Mouse (Mus musculus) ES-E14 (cell line): ENCODE measurements at regions not wholly inside any gene's neighbourhood (a gene's known extent, or its start where the extent isn't known, plus 50 kb on each side); places are given as distances from the start of the nearest gene placed in this dataset.
A peak's percentile ranks its signal among the peaks of the same experiment; 100 is the strongest.

Experiments
- DNase-seq: peaks from one replicate; pipeline ENCODE4 v3.0.0-alpha.2; 2013; ENCODE audit warnings: low read depth, low spot score
- H3K27ac ChIP-seq: 2 replicates; pipeline ENCODE4 v1.5.1; 2012; ENCODE audit warnings: low read depth, mild to moderate bottlenecking, low read length, moderate library complexity, mixed read lengths; ENCODE audit not compliant: poor library complexity, insufficient read depth, severe bottlenecking
- H3K36me3 ChIP-seq: 2 replicates; pipeline ENCODE4 v1.6.1; 2012; ENCODE audit warnings: mild to moderate bottlenecking, low read length, moderate library complexity, mixed read lengths; ENCODE audit not compliant: control insufficient read depth, poor library complexity, insufficient read depth, severe bottlenecking
- H3K4me1 ChIP-seq, 2 experiments: fragments of 150-350 bp in 1 of 2; sonication (generic) in 1 of 2; 2 replicates each; pipeline ENCODE4 v1.6.1; 2012; ENCODE audit warnings: low read length in 2 of 2, mild to moderate bottlenecking in 1 of 2, mixed read lengths in 1 of 2; ENCODE audit not compliant: control insufficient read depth in 2 of 2, insufficient read depth in 2 of 2, poor library complexity in 1 of 2
- H3K4me3 ChIP-seq, 2 experiments: fragments of 150-350 bp in 1 of 2; sonication (generic) in 1 of 2; 2 replicates each; pipeline ENCODE4 v1.5.1; 2012; ENCODE audit warnings: low read length in 2 of 2, low read depth in 1 of 2, mild to moderate bottlenecking in 1 of 2, mixed read lengths in 1 of 2; ENCODE audit not compliant: insufficient read depth in 1 of 2, poor library complexity in 1 of 2, severe bottlenecking in 1 of 2
- H3K9ac ChIP-seq: 2 replicates; pipeline ENCODE4 v1.6.1; 2012; ENCODE audit warnings: low read depth, mild to moderate bottlenecking, low read length, mixed read lengths; ENCODE audit not compliant: poor library complexity, insufficient read depth, severe bottlenecking
- H3K9me3 ChIP-seq: fragments of 150-350 bp; sonication (generic); 2 replicates; pipeline ENCODE4 v1.6.1; 2012; ENCODE audit warnings: low read depth, mild to moderate bottlenecking, low read length; ENCODE audit not compliant: control insufficient read depth, insufficient read depth
- CHD2 ChIP-seq: IDR thresholded peaks from 2 replicates; pipeline ENCODE4 v1.6.1; 2014; ENCODE audit warnings: mild to moderate bottlenecking, low read depth, low read length, inconsistent platforms
- HCFC1 ChIP-seq: IDR thresholded peaks from 2 replicates; pipeline ENCODE4 v1.6.1; 2012; ENCODE audit warnings: low read length, inconsistent platforms, borderline replicate concordance; ENCODE audit not compliant: insufficient read depth
- MAFK ChIP-seq: IDR thresholded peaks from 2 replicates; pipeline ENCODE4 v1.6.1; 2014; ENCODE audit warnings: mild to moderate bottlenecking, low read depth, low read length, inconsistent platforms; ENCODE audit not compliant: insufficient read depth
- ZC3H11A ChIP-seq: IDR thresholded peaks from 2 replicates; pipeline ENCODE4 v1.6.1; 2012; ENCODE audit warnings: low read depth, mild to moderate bottlenecking, inconsistent platforms, low read length, borderline replicate concordance
- ZNF384 ChIP-seq: IDR thresholded peaks from 2 replicates; pipeline ENCODE4 v1.6.1; 2012; ENCODE audit warnings: low read depth, low read length, inconsistent platforms
- in situ Hi-C, 2 experiments: fragments of 600-800 bp; cut with MboI; formaldehyde crosslinking; loops; one replicate each; pipeline ENCODE4 v1.15.1; 2025; ENCODE audit warnings: low sequenced_read_pairs in 2 of 2, inconsistent platforms in 1 of 2; ENCODE audit not compliant: unreplicated experiment in 2 of 2

- Histone ChIP-seq H3K4me1 (peaks cover 3 to 9% of the 10 kb centered on the region in 2 experiments), H3K9me3 (no peaks in the 10 kb centered on the region), H3K36me3 (no peaks in the 10 kb centered on the region), H3K9ac (no peak overlapping the region), H3K4me3 (no peak overlapping the region), H3K27ac (peak overlapping the region; percentile 34; the same call in 1 of the 2 replicates)
- DNase-seq = no peak
- TF ChIP-seq ZNF384 = no peak
- TF ChIP-seq HCFC1 = no peak
- no peak for TF ChIP-seq ZC3H11A
- TF ChIP-seq CHD2 = no peak
- TF ChIP-seq MAFK = peak; percentile 89
- in situ Hi-C loops = no loop called here
Observed at GRCm38 (mm10) chr17:80786061-80786851, 58.0 kb upstream of the Map4k3 start.

DNA sequence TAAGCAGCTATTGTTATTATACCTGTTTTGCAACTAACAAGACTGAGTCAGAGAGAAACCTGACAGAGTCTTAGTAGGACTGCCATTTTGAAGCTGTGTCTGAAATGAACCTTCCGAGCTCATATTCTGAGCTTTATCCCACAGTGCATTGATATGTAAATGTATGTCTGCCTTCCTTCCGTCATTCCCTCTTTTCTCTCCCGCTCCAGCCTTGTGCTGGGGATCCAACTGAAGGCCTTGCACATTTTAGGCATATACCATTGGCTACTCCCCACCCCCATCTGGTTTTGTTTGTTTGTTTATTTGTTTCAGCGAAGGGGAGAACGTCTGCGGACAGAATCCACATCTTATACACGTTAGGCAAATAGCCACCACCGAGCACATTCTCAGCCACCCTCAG lies 57.2 kb upstream of the Map4k3 start:
- H3K4me3 ChIP-seq = no peak overlapping the region
- DNase-seq = no peak
- H3K9me3 ChIP-seq = no peaks in the 10 kb centered on the region
- no peaks in the 10 kb centered on the region for H3K36me3 ChIP-seq
- in situ Hi-C loops = no loop called here
- peak overlapping the region; percentile 34; the same call in 1 of the 2 replicates for H3K27ac ChIP-seq
- H3K4me1 ChIP-seq = peaks cover 3 to 11% of the 10 kb centered on the region in 2 experiments
- TF ChIP-seq HCFC1 (no peak), MAFK (no peak), CHD2 (no peak)
- no peak overlapping the region for H3K9ac ChIP-seq

GRCm38 (mm10) chr17:80785049-80785448 lies 56.8 kb upstream of the Map4k3 start:
- in situ Hi-C loops = no loop called here
- H3K9me3 ChIP-seq = no peaks in the 10 kb centered on the region
- no peak overlapping the region for H3K9ac ChIP-seq
- TF ChIP-seq ZNF384 (no peak), MAFK (no peak), CHD2 (no peak), ZC3H11A (no peak), HCFC1 (no peak)
- no peak overlapping the region for H3K4me3 ChIP-seq
- H3K27ac ChIP-seq = no peak overlapping the region; the same call in 1 of the 2 replicates
- no peak for DNase-seq
- H3K36me3 ChIP-seq = no peaks in the 10 kb centered on the region
- H3K4me1 ChIP-seq = peaks cover 3 to 11% of the 10 kb centered on the region in 2 experiments

DNA sequence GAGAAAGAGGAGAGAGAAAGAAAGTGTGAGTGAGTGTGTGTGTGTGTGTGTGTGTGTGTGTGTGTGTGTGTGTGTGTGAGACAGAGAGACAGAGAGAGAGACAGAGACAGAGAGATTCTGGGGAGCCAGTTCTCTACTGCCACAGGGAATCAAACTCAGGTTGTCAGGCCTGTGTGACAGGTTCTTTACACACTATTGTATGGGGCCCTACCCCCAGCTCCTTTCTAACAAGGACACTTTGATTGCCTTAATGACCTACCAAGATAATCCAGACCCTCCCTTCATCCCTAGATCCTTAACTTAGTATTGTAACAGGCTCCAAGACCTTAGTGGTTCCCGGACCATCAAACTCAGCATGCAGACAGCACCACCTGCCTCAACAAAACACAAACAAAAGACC lies 53.9 kb upstream of the Map4k3 start:
- H3K4me3 ChIP-seq = no peak overlapping the region
- no peaks in the 10 kb centered on the region; the same call in 1 of the 2 replicates for H3K9me3 ChIP-seq
- no peaks in the 10 kb centered on the region for H3K36me3 ChIP-seq
- no peak overlapping the region for H3K27ac ChIP-seq
- H3K4me1 ChIP-seq = peaks cover 3 to 11% of the 10 kb centered on the region in 2 experiments
- no peak for DNase-seq
- in situ Hi-C loops = no loop called here
- H3K9ac ChIP-seq = no peak overlapping the region
- TF ChIP-seq MAFK (no peak), HCFC1 (no peak), ZNF384 (no peak), ZC3H11A (no peak), CHD2 (no peak)
